Mouse (Mus musculus): ENCODE results near the gene Bcam. TPM values are rescaled to one million over a fixed set of nuclear protein-coding genes. Genes with fewer than 3 reads are reported as not detected.

The Bcam gene
- total and polyA plus RNA-seq, 2 experiments from 2014 or later, result 12.7 to 19.5 TPM

GRCm38 (mm10) chr7:19785874-19786458 lies 15.2 kb upstream of the Bcam start:
- no peak for ATAC-seq
- no peak for TF ChIP-seq CTCF (IDR thresholded peaks at IDR 0.05; ENCODE audit: low read depth)
- WGBS, result 45% methylated on average over 12 of the region's 12 CpGs

GRCm38 (mm10) chr7:19784764-19785535 lies 14.1 kb upstream of the Bcam start:
- H3K4me1 ChIP-seq (ENCODE audit: insufficient read depth), result no peaks in the 10 kb centered on the region
- no peak for DNase-seq
- peak; percentile 36; the same call in 1 of the 2 replicates for TF ChIP-seq CTCF (IDR thresholded peaks at IDR 0.05; ENCODE audit: low read depth)
- no peak overlapping the region for H3K27ac ChIP-seq (ENCODE audit: low read depth, low read length)
- no peaks in the 10 kb centered on the region for H3K27me3 ChIP-seq (ENCODE audit: insufficient read depth, low read length)
- no peak overlapping the region for H3K4me2 ChIP-seq (ENCODE audit: low read depth)
- H3K36me3 ChIP-seq (ENCODE audit: insufficient read depth), result no peaks in the 10 kb centered on the region
- ATAC-seq, result no peak
- WGBS, result 55% methylated on average over 11 of the region's 11 CpGs
- H3K9ac ChIP-seq, result no peak overlapping the region
- no peaks in the 10 kb centered on the region for H3K9me3 ChIP-seq (ENCODE audit: low read length)
- H3K4me3 ChIP-seq (ENCODE audit: low read depth, low read length), result no peak overlapping the region

More at GRCm38 (mm10) chr7:19785874-19786458, 15.2 kb upstream of the Bcam start:
- no peak for DNase-seq
- no peak overlapping the region for H3K9ac ChIP-seq
- H3K9me3 ChIP-seq (ENCODE audit: low read length), result no peaks in the 10 kb centered on the region
- H3K27ac ChIP-seq (ENCODE audit: low read depth, low read length), result no peak overlapping the region
- H3K4me1 ChIP-seq (ENCODE audit: insufficient read depth), result no peaks in the 10 kb centered on the region
- H3K27me3 ChIP-seq (ENCODE audit: insufficient read depth, low read length), result no peaks in the 10 kb centered on the region
- H3K36me3 ChIP-seq (ENCODE audit: insufficient read depth), result no peaks in the 10 kb centered on the region
- H3K4me2 ChIP-seq (ENCODE audit: low read depth), result no peak overlapping the region
- H3K4me3 ChIP-seq (ENCODE audit: low read depth, low read length), result no peak overlapping the region

GRCm38 (mm10) chr7:19783630-19784029 lies 12.8 kb upstream of the Bcam start:
- DNase-seq (no peak), ATAC-seq (no peak)
- 80% methylated on average over 8 of the region's 8 CpGs for WGBS
- TF ChIP-seq CTCF (IDR thresholded peaks at IDR 0.05; ENCODE audit: low read depth), result no peak
- Histone ChIP-seq H3K9me3 (ENCODE audit: low read length) (no peaks in the 10 kb centered on the region), H3K27ac (ENCODE audit: low read depth, low read length) (no peak overlapping the region), H3K4me2 (ENCODE audit: low read depth) (no peak overlapping the region), H3K36me3 (ENCODE audit: insufficient read depth) (no peaks in the 10 kb centered on the region), H3K9ac (no peak overlapping the region), H3K27me3 (ENCODE audit: insufficient read depth, low read length) (no peaks in the 10 kb centered on the region), H3K4me3 (ENCODE audit: low read depth, low read length) (no peak overlapping the region), H3K4me1 (ENCODE audit: insufficient read depth) (no peaks in the 10 kb centered on the region)

- no peaks in the 10 kb centered on the region for H3K27me3 ChIP-seq (ENCODE audit: insufficient read depth, low read length)
- no peaks in the 10 kb centered on the region for H3K9me3 ChIP-seq (ENCODE audit: low read length)
- ATAC-seq (no peak), DNase-seq (peak; percentile 16)
- H3K4me3 ChIP-seq (ENCODE audit: low read depth, low read length), result no peak overlapping the region
- no peak overlapping the region for H3K9ac ChIP-seq
- no peaks in the 10 kb centered on the region for H3K4me1 ChIP-seq (ENCODE audit: insufficient read depth)
- TF ChIP-seq CTCF (IDR thresholded peaks at IDR 0.05; ENCODE audit: low read depth), result peak; percentile 56
- H3K27ac ChIP-seq (ENCODE audit: low read depth, low read length), result no peak overlapping the region
- no peaks in the 10 kb centered on the region for H3K36me3 ChIP-seq (ENCODE audit: insufficient read depth)
- H3K4me2 ChIP-seq (ENCODE audit: low read depth), result no peak overlapping the region
- 93% methylated on average over 4 of the region's 4 CpGs for WGBS
Measured at GRCm38 (mm10) chr7:19782645-19783044, 11.8 kb upstream of the Bcam start.

GRCm38 (mm10) chr7:19781741-19782140 lies 10.9 kb upstream of the Bcam start:
- no peak for TF ChIP-seq CTCF (IDR thresholded peaks at IDR 0.05; ENCODE audit: low read depth)
- Histone ChIP-seq H3K9me3 (ENCODE audit: low read length) (no peaks in the 10 kb centered on the region), H3K4me1 (ENCODE audit: insufficient read depth) (no peaks in the 10 kb centered on the region), H3K9ac (no peak overlapping the region), H3K27ac (ENCODE audit: low read depth, low read length) (no peak overlapping the region), H3K4me3 (ENCODE audit: low read depth, low read length) (no peak overlapping the region), H3K36me3 (ENCODE audit: insufficient read depth) (no peaks in the 10 kb centered on the region), H3K4me2 (ENCODE audit: low read depth) (no peak overlapping the region), H3K27me3 (ENCODE audit: insufficient read depth, low read length) (no peaks in the 10 kb centered on the region)
- DNase-seq, result no peak
- no peak for ATAC-seq
- 94% methylated on average over 7 of the region's 7 CpGs for WGBS

GRCm38 (mm10) chr7:19779903-19780302 lies 9.1 kb upstream of the Bcam start:
- Histone ChIP-seq H3K27me3 (ENCODE audit: insufficient read depth, low read length) (no peaks in the 10 kb centered on the region), H3K9ac (no peak overlapping the region), H3K4me3 (ENCODE audit: low read depth, low read length) (no peak overlapping the region), H3K36me3 (ENCODE audit: insufficient read depth) (no peaks in the 10 kb centered on the region), H3K4me2 (ENCODE audit: low read depth) (no peak overlapping the region), H3K9me3 (ENCODE audit: low read length) (no peaks in the 10 kb centered on the region), H3K27ac (ENCODE audit: low read depth, low read length) (no peak overlapping the region), H3K4me1 (ENCODE audit: insufficient read depth) (no peaks in the 10 kb centered on the region)
- peak; percentile 4; the same call in 1 of the 2 replicates for TF ChIP-seq CTCF (IDR thresholded peaks at IDR 0.05; ENCODE audit: low read depth)
- no peak for DNase-seq
- ATAC-seq, result no peak
- WGBS, result 89% methylated on average over 4 of the region's 4 CpGs

- DNase-seq, result no peak
- WGBS, result 86% methylated on average over 8 of the region's 8 CpGs
Measured at GRCm38 (mm10) chr7:19778645-19779044, 7.8 kb upstream of the Bcam start.

More at GRCm38 (mm10) chr7:19778645-19779044, 7.8 kb upstream of the Bcam start:
- H3K36me3 ChIP-seq (ENCODE audit: insufficient read depth), result no peaks in the 10 kb centered on the region
- no peak overlapping the region for H3K4me2 ChIP-seq (ENCODE audit: low read depth)
- H3K4me1 ChIP-seq (ENCODE audit: insufficient read depth), result no peaks in the 10 kb centered on the region
- ATAC-seq, result no peak
- H3K27ac ChIP-seq (ENCODE audit: low read depth, low read length), result no peak overlapping the region
- TF ChIP-seq CTCF (IDR thresholded peaks at IDR 0.05; ENCODE audit: low read depth), result no peak
- H3K9ac ChIP-seq, result no peak overlapping the region
- no peaks in the 10 kb centered on the region for H3K9me3 ChIP-seq (ENCODE audit: low read length)
- H3K4me3 ChIP-seq (ENCODE audit: low read depth, low read length), result no peak overlapping the region
- no peaks in the 10 kb centered on the region for H3K27me3 ChIP-seq (ENCODE audit: insufficient read depth, low read length)
